Mouse (Mus musculus) small intestine, adult 2 months (tissue): ENCODE results near the gene St6galnac6. TPM values are rescaled to one million over a fixed set of nuclear protein-coding genes. Genes with fewer than 3 reads are reported as not detected.
A peak's percentile ranks its signal among the peaks of the same experiment; 100 is the strongest.

Experiments used
- H3K27ac ChIP-seq: fragments of 200-500 bp; 2 replicates; pipeline ENCODE4 v1.5.1; 2012; ENCODE audit warnings: low read depth, low read length, control low read depth, inconsistent platforms; ENCODE audit not compliant: insufficient read depth
- H3K27me3 ChIP-seq: fragments of 200-500 bp; 2 replicates; pipeline ENCODE4 v1.6.1; 2012; ENCODE audit warnings: mild to moderate bottlenecking, moderate library complexity, low read length, inconsistent platforms; ENCODE audit not compliant: control insufficient read depth, insufficient read depth
- H3K36me3 ChIP-seq: fragments of 200-500 bp; 2 replicates; pipeline ENCODE4 v1.6.1; 2012; ENCODE audit warnings: mild to moderate bottlenecking, low read length, control low read depth, inconsistent platforms; ENCODE audit not compliant: control insufficient read depth, insufficient read depth
- H3K4me1 ChIP-seq: fragments of 200-500 bp; 2 replicates; pipeline ENCODE4 v1.6.1; 2012; ENCODE audit warnings: low read length, inconsistent platforms, mixed read lengths; ENCODE audit not compliant: control insufficient read depth, insufficient read depth, insufficient read length
- H3K4me3 ChIP-seq: fragments of 200-500 bp; 2 replicates; pipeline ENCODE4 v1.5.1; 2012; ENCODE audit warnings: low read depth, mild to moderate bottlenecking, control low read depth, inconsistent platforms, low read length, moderate library complexity
- CTCF ChIP-seq: fragments of 200-500 bp; IDR thresholded peaks from 2 replicates; pipeline ENCODE4 v1.5.1; 2012; ENCODE audit warnings: low read depth, mild to moderate bottlenecking, control low read depth, inconsistent platforms, low read length, moderate library complexity, mixed read lengths; ENCODE audit not compliant: insufficient replicate concordance, insufficient read length; ENCODE audit errors: extremely low read depth
- POLR2A ChIP-seq: fragments of 200-500 bp; IDR thresholded peaks from 2 replicates; pipeline ENCODE4 v1.6.1; 2012; ENCODE audit warnings: low read depth, mild to moderate bottlenecking, control low read depth, inconsistent platforms, low read length, moderate library complexity
- WGBS: fragments of 180-500 bp; shearing (Covaris S2); methylation state at CpG from one replicate; pipeline ENCODE4 v1.1.7; 2018; 5-methylcytosine and 5-hydroxymethylcytosine counted together
- polyA plus RNA-seq: library from polyadenylated mRNA; depleted of rRNA; stranded (reverse); fragments of >200 nt; gene quantifications from 2 replicates; pipeline ENCODE4 v1.2.3, GENCODE M21; 2012

The St6galnac6 gene
- polyA plus RNA-seq, 1 experiment: 18.2 TPM

GRCm38 (mm10) chr2:32612274-32612673 lies 12.8 kb downstream of the St6galnac6 start:
- Histone ChIP-seq H3K36me3 (no peaks in the 10 kb centered on the region), H3K27me3 (peaks cover 9% of the 10 kb centered on the region), H3K4me3 (no peak overlapping the region), H3K4me1 (peaks cover 5% of the 10 kb centered on the region), H3K27ac (no peak overlapping the region)
- no peak for TF ChIP-seq CTCF
- TF ChIP-seq POLR2A: no peak
- WGBS: 77% methylated on average over 26 of the region's 26 CpGs

DNA sequence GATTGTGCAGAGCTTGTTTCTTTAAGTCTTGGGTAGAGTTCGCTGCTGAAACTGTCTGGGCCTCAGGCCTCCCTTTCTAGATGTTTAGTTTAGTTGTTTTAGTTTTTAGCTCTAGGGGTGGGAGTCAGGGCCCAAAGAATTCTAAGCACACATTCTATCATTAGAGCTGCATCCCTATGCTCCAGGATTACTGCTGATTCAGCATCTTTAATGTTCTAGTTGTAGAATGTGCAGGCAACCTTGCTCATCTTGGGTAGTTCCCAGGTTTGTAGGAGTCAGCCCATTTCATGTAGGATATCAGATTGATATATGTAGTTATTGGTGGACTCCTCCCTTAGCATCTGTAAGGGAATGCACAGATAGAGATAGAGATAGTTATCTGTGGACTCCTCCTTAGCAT lies 17.6 kb downstream of the St6galnac6 start:
- Histone ChIP-seq H3K4me1 (peaks cover 3% of the 10 kb centered on the region; the same call in 1 of the 2 replicates), H3K4me3 (no peak overlapping the region), H3K27me3 (no peaks in the 10 kb centered on the region), H3K27ac (no peak overlapping the region), H3K36me3 (no peaks in the 10 kb centered on the region)
- WGBS: 94% methylated on average over 1 of the region's 1 CpGs
- TF ChIP-seq POLR2A: no peak
- TF ChIP-seq CTCF: no peak

DNA sequence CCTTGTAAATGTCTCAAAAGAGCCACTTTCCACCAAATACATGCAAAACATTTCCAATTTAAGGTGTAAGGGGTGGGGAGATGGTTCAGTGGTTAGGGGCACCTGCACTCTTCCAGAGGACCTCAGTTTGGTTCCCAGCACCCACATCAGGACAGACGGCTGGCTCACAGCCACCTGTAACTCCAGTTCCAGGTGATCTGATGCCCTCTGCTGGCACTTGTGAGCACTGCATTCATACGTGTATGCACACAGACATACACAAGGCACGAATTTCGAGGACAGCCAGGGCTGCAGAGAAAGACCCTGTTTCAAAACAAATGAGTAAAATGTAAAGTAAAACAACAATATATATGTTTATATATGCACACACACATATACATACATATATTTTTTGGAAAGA lies 18.1 kb downstream of the St6galnac6 start:
- Histone ChIP-seq H3K27ac (no peak overlapping the region), H3K4me1 (peaks cover 3% of the 10 kb centered on the region; the same call in 1 of the 2 replicates), H3K4me3 (no peak overlapping the region), H3K36me3 (no peaks in the 10 kb centered on the region), H3K27me3 (no peaks in the 10 kb centered on the region)
- WGBS: 96% methylated on average over 4 of the region's 4 CpGs
- TF ChIP-seq CTCF (peak; percentile 31; the same call in 1 of the 2 replicates), POLR2A (no peak)

DNA sequence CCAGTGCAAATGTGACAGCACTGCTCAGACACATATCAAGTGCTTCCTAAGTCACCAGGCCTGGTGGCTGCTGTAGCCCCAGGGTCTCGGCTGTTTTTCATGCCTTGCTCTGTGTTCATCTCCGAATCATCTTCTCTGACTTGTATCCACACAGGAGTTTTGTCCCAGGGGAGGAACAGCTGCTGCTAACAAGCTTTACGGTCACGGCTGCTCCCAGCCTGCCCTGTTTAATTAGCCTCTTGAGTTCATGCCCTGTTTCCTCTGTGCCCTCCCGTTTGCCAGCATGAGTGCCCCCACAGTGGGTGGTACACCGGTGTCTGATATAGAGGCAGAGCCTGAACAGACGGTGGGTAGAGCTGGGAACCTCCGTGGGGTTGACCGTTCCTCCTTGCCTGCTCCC lies 18.5 kb downstream of the St6galnac6 start:
- no peaks in the 10 kb centered on the region for H3K36me3 ChIP-seq
- 83% methylated on average over 9 of the region's 9 CpGs for WGBS
- no peak overlapping the region for H3K4me3 ChIP-seq
- H3K27me3 ChIP-seq: no peaks in the 10 kb centered on the region
- TF ChIP-seq POLR2A: no peak
- TF ChIP-seq CTCF: no peak
- no peak overlapping the region for H3K27ac ChIP-seq
- H3K4me1 ChIP-seq: peaks cover 3% of the 10 kb centered on the region; the same call in 1 of the 2 replicates

DNA sequence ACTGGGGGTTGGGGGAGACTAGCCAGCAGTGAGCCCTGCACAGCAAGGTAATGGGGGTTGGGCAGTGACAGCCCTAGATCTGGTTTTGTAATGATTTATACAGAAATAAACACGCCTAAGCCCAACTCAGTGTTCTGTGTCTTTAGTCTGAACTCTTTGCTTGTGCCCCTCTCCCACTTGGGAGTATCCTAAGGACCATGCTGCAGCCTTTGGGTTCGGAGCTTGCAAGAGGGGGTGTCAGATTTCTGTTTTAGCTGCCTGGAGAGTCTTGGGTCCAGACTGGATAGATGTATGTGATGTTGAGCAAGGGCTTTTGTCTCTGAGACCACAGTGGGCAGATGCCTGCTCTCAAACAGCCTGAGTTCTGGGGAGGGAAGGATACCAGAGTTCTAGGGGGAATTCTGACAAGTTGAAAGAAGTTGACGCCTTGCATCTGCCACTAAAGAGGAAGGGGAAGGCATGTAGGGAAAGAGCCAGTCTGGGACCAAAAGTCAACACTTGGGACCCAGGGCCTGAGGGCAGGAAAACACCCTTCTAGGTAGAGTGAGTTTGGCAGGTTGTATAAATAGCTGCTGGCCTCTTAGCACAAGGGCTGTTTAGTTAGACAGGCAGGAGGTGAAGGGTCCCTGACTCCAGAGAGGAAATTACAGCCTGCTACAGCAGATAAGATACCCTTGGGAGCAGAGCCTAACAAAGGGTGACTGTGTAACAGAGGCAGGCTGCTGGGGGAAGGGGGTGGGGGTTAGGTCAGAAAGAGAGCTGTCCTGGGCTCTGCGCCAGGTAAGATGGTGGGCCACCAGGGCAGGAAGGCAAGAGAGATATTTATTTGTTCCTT lies 21.4 kb downstream of the St6galnac6 start:
- no peak for TF ChIP-seq POLR2A
- no peak for TF ChIP-seq CTCF

GRCm38 (mm10) chr2:32621517-32621859 lies 22.0 kb downstream of the St6galnac6 start, which contains the start of gene Ak1:
Gene Ak1 (plus strand): TSS chr2:32621758.
- Histone ChIP-seq H3K4me3 (no peak within 1 kb of the TSS), H3K4me1 (peaks cover 7% of the 10 kb centered on the region), H3K27ac (peak within 1 kb of the TSS; percentile 32; the same call in 1 of the 2 replicates), H3K27me3 (no peaks in the 10 kb centered on the region), H3K36me3 (no peaks in the 10 kb centered on the region)
- TF ChIP-seq CTCF (no peak), POLR2A (no peak)
- WGBS: 24% methylated on average over 7 of the region's 7 CpGs

More for the DNA sequence above, 21.4 kb downstream of the St6galnac6 start:
- Histone ChIP-seq H3K4me1 (peaks cover 7% of the 10 kb centered on the region), H3K4me3 (no peak overlapping the region), H3K27me3 (no peaks in the 10 kb centered on the region), H3K27ac (peak overlapping the region; percentile 32; the same call in 1 of the 2 replicates), H3K36me3 (no peaks in the 10 kb centered on the region)
- WGBS: 38% methylated on average over 4 of the region's 4 CpGs

GRCm38 (mm10) chr2:32624111-32624748 lies 24.7 kb downstream of the St6galnac6 start:
- Histone ChIP-seq H3K36me3 (no peaks in the 10 kb centered on the region), H3K4me3 (no peak overlapping the region), H3K27ac (no peak overlapping the region), H3K4me1 (peaks cover 7% of the 10 kb centered on the region), H3K27me3 (no peaks in the 10 kb centered on the region)
- WGBS: 85% methylated on average over 5 of the region's 5 CpGs
- TF ChIP-seq POLR2A: no peak
- no peak for TF ChIP-seq CTCF
